Mouse (Mus musculus) right cerebral cortex, postnatal 4 days (tissue): ENCODE data around the gene Ttc30b.
"Not testable (repeated sequence)": the region's sequence is repeated elsewhere in the genome, so short reads cannot be mapped to it uniquely, and the experiment has no call there.

Experiments used
- DNase-seq: peaks from one replicate; pipeline ENCODE4 v3.0.0-alpha.2; 2022

Gene Ttc30b

GRCm38 (mm10) chr2:75938117-75939063, at the start of gene Ttc30b:
Gene Ttc30b (minus strand): TSS chr2:75938585.
- peak; percentile 67 for DNase-seq

GRCm38 (mm10) chr2:75987739-75988138, 49.4 kb upstream of the Ttc30b start:
- no peak for DNase-seq

- DNase-seq: peak; percentile 33
Measured at GRCm38 (mm10) chr2:75985124-75985523, 46.7 kb upstream of the Ttc30b start.

- DNase-seq: no peak
Measured at GRCm38 (mm10) chr2:75983847-75984246, 45.5 kb upstream of the Ttc30b start.

- no peak for DNase-seq
Measured at GRCm38 (mm10) chr2:75983091-75983490, 44.7 kb upstream of the Ttc30b start.

- DNase-seq: no peak
Measured at GRCm38 (mm10) chr2:75982626-75983025, 44.2 kb upstream of the Ttc30b start.

GRCm38 (mm10) chr2:75981440-75982081, 43.2 kb upstream of the Ttc30b start, which contains the start of gene Ttc30a1:
Gene Ttc30a1 (minus strand): TSS chr2:75981967.
- DNase-seq: peak; percentile 71

- DNase-seq: not testable (repeated sequence)
Measured at GRCm38 (mm10) chr2:75980933-75981439, 42.6 kb upstream of the Ttc30b start.

- DNase-seq: not testable (repeated sequence)
Measured at GRCm38 (mm10) chr2:75977752-75978368, 39.5 kb upstream of the Ttc30b start, which contains the start of gene Ttc30a2. Gene Ttc30a2 (minus strand): TSS chr2:75978170.

- DNase-seq: not testable (repeated sequence)
Measured at GRCm38 (mm10) chr2:75976070-75976469, 37.7 kb upstream of the Ttc30b start.

- DNase-seq: no peak
Measured at GRCm38 (mm10) chr2:75974131-75974530, 35.7 kb upstream of the Ttc30b start.

- DNase-seq: peak; percentile 49
Measured at GRCm38 (mm10) chr2:75964972-75965371, 26.6 kb upstream of the Ttc30b start.

GRCm38 (mm10) chr2:75964512-75964911, 26.1 kb upstream of the Ttc30b start:
- peak; percentile 42 for DNase-seq

GRCm38 (mm10) chr2:75964051-75964450, 25.7 kb upstream of the Ttc30b start:
- no peak for DNase-seq

GRCm38 (mm10) chr2:75963211-75963840, 24.9 kb upstream of the Ttc30b start:
- no peak for DNase-seq

- DNase-seq: no peak
Measured at GRCm38 (mm10) chr2:75960366-75961330, 22.3 kb upstream of the Ttc30b start.

GRCm38 (mm10) chr2:75959850-75960365, 21.5 kb upstream of the Ttc30b start:
- peak; percentile 18 for DNase-seq

GRCm38 (mm10) chr2:75959183-75959849, 20.9 kb upstream of the Ttc30b start:
- no peak for DNase-seq

- DNase-seq: no peak
Measured at GRCm38 (mm10) chr2:75955709-75956108, 17.3 kb upstream of the Ttc30b start.

GRCm38 (mm10) chr2:75953320-75953719, 14.9 kb upstream of the Ttc30b start:
- no peak for DNase-seq
